Mouse (Mus musculus) liver, embryonic 14.5 days (tissue): ENCODE data around the gene 1700042G07Rik. TPM values are rescaled to one million over a fixed set of nuclear protein-coding genes. Genes with fewer than 3 reads are reported as not detected.

Experiments used
- ATAC-seq: fragments of 200-750 bp; cut with Nextera tagmentation; 2 replicates; pipeline ENCODE4 v1.8.0; 2017; ENCODE audit warnings: moderate number of reproducible peaks, mild to moderate bottlenecking, moderate library complexity; ENCODE audit not compliant: insufficient read depth
- DNase-seq, 3 experiments: peaks; one replicate each; pipeline ENCODE4 v3.0.0-alpha.2; 2012 to 2013; ENCODE audit warnings: low read depth in 3 of 3, low spot score in 3 of 3
- H3K27ac ChIP-seq: fragments of 300-500 bp; sonication (generic); 2 replicates; pipeline ENCODE4 v1.5.1; 2014; ENCODE audit warnings: moderate library complexity, mild to moderate bottlenecking, control low read depth, inconsistent platforms
- H3K27me3 ChIP-seq: fragments of 300-500 bp; sonication (generic); 2 replicates; pipeline ENCODE4 v1.6.1; 2014; ENCODE audit warnings: mild to moderate bottlenecking, low read length, moderate library complexity; ENCODE audit not compliant: control insufficient read depth, insufficient read depth
- H3K36me3 ChIP-seq: fragments of 300-500 bp; sonication (generic); replicated peaks from 2 replicates; pipeline ENCODE4 v1.6.1; 2014; ENCODE audit warnings: low read depth; ENCODE audit not compliant: control insufficient read depth, insufficient read depth
- H3K4me1 ChIP-seq, 2 experiments: fragments of 200-500 bp in 1 of 2; fragments of 300-500 bp in 1 of 2; sonication (generic) in 1 of 2; replicated peaks; 2 replicates each; pipeline ENCODE4 v1.6.1; 2012 to 2014; ENCODE audit warnings: antibody characterized with exemption in 1 of 2, inconsistent platforms in 1 of 2, low read length in 1 of 2; ENCODE audit not compliant: control insufficient read depth in 2 of 2, insufficient read depth in 2 of 2
- H3K4me2 ChIP-seq: fragments of 300-500 bp; sonication (generic); 2 replicates; pipeline ENCODE4 v1.6.1; 2014; ENCODE audit warnings: low read depth, mild to moderate bottlenecking, control low read depth, moderate library complexity
- H3K4me3 ChIP-seq, 2 experiments: fragments of 200-500 bp in 1 of 2; fragments of 300-500 bp in 1 of 2; sonication (generic) in 1 of 2; 2 replicates each; pipeline ENCODE4 v1.5.1; 2012 to 2014; ENCODE audit warnings: low read depth in 2 of 2, low read length in 2 of 2, mild to moderate bottlenecking in 2 of 2, control low read depth in 1 of 2, inconsistent platforms in 1 of 2, moderate library complexity in 1 of 2; ENCODE audit not compliant: insufficient read depth in 1 of 2
- H3K9ac ChIP-seq: fragments of 300-500 bp; sonication (generic); replicated peaks from 2 replicates; pipeline ENCODE4 v1.6.1; 2014; ENCODE audit warnings: mild to moderate bottlenecking, control low read depth, moderate library complexity
- H3K9me3 ChIP-seq: fragments of 300-500 bp; sonication (generic); 2 replicates; pipeline ENCODE4 v1.6.1; 2016; ENCODE audit warnings: low read length, mixed read lengths; ENCODE audit not compliant: control insufficient read depth
- CTCF ChIP-seq: IDR thresholded peaks from 2 replicates; pipeline ENCODE4 v1.5.1; 2016; ENCODE audit warnings: antibody characterized with exemption, low read depth, control low read depth
- EP300 ChIP-seq: IDR thresholded peaks from 2 replicates; pipeline ENCODE4 v1.6.1; 2016; ENCODE audit warnings: antibody characterized with exemption, low read depth
- WGBS: fragments of 180-500 bp; shearing (Covaris S2); extraction: QIAGEN DNeasy Blood & Tissue Kit; methylation state at CpG from one replicate; pipeline ENCODE4 v1.1.7; 2014; ENCODE audit not compliant: insufficient replicate concordance; 5-methylcytosine and 5-hydroxymethylcytosine counted together
- polyA plus RNA-seq, 2 experiments: library from polyadenylated mRNA; depleted of rRNA in 1 of 2; stranded (reverse) in 1 of 2; unstranded in 1 of 2; fragments of >200 nt; fragmentation: Nextera tagmentation in 1 of 2; extraction: Ambion mirVana in 1 of 2; gene quantifications; 2 replicates each; pipeline versions ENCODE4 v1.2.1 to v1.2.3; 2012 to 2014

Gene 1700042G07Rik
- polyA plus RNA-seq, 2 experiments = not detected

GRCm38 (mm10) chr4:116168617-116169352 lies 4.4 kb upstream of the 1700042G07Rik start:
- no peaks in the 10 kb centered on the region for H3K27me3 ChIP-seq
- DNase-seq = peak in 1 of 3 experiments; percentile 32
- H3K4me2 ChIP-seq = no peak overlapping the region
- ATAC-seq = peak; percentile 51; the same call in 1 of the 2 replicates
- H3K27ac ChIP-seq = no peak overlapping the region
- 50% methylated on average over 8 of the region's 8 CpGs for WGBS
- H3K9ac ChIP-seq = no peak overlapping the region
- no peak for TF ChIP-seq EP300
- TF ChIP-seq CTCF = peak; percentile 72
- no peaks in the 10 kb centered on the region for H3K4me1 ChIP-seq
- no peaks in the 10 kb centered on the region for H3K9me3 ChIP-seq
- no peak overlapping the region for H3K4me3 ChIP-seq
- H3K36me3 ChIP-seq = no peaks in the 10 kb centered on the region

- ATAC-seq (no peak), DNase-seq (no peak)
- WGBS = 56% methylated on average over 3 of the region's 3 CpGs
- no peaks in the 10 kb centered on the region for H3K27me3 ChIP-seq
- no peak overlapping the region for H3K4me3 ChIP-seq
- H3K4me1 ChIP-seq = peaks cover 2% of the 10 kb centered on the region in 2 experiments; a peak in 2 of 4 replicates
- H3K4me2 ChIP-seq = no peak overlapping the region
- no peak overlapping the region for H3K27ac ChIP-seq
- H3K9ac ChIP-seq = no peak overlapping the region
- no peak for TF ChIP-seq EP300
- no peak for TF ChIP-seq CTCF
- H3K9me3 ChIP-seq = no peaks in the 10 kb centered on the region
- no peaks in the 10 kb centered on the region for H3K36me3 ChIP-seq
Measured at GRCm38 (mm10) chr4:116169353-116169672, 3.9 kb upstream of the 1700042G07Rik start.

GRCm38 (mm10) chr4:116173752-116174151 lies 580 bp downstream of the 1700042G07Rik start:
- DNase-seq (no peak), ATAC-seq (no peak)
- Histone ChIP-seq H3K27me3 (no peaks in the 10 kb centered on the region), H3K36me3 (no peaks in the 10 kb centered on the region), H3K9ac (no peak overlapping the region), H3K4me3 (no peak overlapping the region), H3K4me2 (no peak overlapping the region), H3K27ac (no peak overlapping the region), H3K9me3 (no peaks in the 10 kb centered on the region), H3K4me1 (peaks cover 18 to 24% of the 10 kb centered on the region in 2 experiments)
- TF ChIP-seq CTCF (no peak), EP300 (no peak)
- 74% methylated on average over 4 of the region's 4 CpGs for WGBS

- no peak for DNase-seq
- ATAC-seq = no peak
- Histone ChIP-seq H3K9ac (no peak overlapping the region), H3K27me3 (no peaks in the 10 kb centered on the region), H3K36me3 (no peaks in the 10 kb centered on the region), H3K27ac (no peak overlapping the region), H3K4me3 (no peak overlapping the region), H3K4me1 (peaks cover 18 to 24% of the 10 kb centered on the region in 2 experiments), H3K9me3 (no peaks in the 10 kb centered on the region), H3K4me2 (no peak overlapping the region)
- TF ChIP-seq EP300 (no peak), CTCF (no peak)
- 33% methylated on average over 6 of the region's 6 CpGs for WGBS
Measured at GRCm38 (mm10) chr4:116174466-116175116, 1.4 kb downstream of the 1700042G07Rik start.

- no peak for ATAC-seq
Measured at GRCm38 (mm10) chr4:116175136-116175535, 2.0 kb downstream of the 1700042G07Rik start.

More at GRCm38 (mm10) chr4:116175136-116175535, 2.0 kb downstream of the 1700042G07Rik start:
- no peaks in the 10 kb centered on the region for H3K9me3 ChIP-seq
- H3K27me3 ChIP-seq = no peaks in the 10 kb centered on the region
- no peaks in the 10 kb centered on the region for H3K36me3 ChIP-seq
- TF ChIP-seq CTCF (no peak), EP300 (no peak)
- no peak overlapping the region; the same call in 1 of the 2 replicates for H3K9ac ChIP-seq
- H3K4me2 ChIP-seq = no peak overlapping the region; the same call in 1 of the 2 replicates
- H3K27ac ChIP-seq = no peak overlapping the region
- H3K4me3 ChIP-seq = no peak overlapping the region
- peaks cover 18 to 24% of the 10 kb centered on the region in 2 experiments for H3K4me1 ChIP-seq
- no peak for DNase-seq
